Mouse (Mus musculus): ENCODE data around the gene Rabgap1l.

GRCm38 (mm10) chr1:160325542-160325941, 467.5 kb downstream of the Rabgap1l start:
- TF ChIP-seq CTCF (IDR thresholded peaks at IDR 0.05; ENCODE audit: extremely low read depth, insufficient read depth, low read length) (no peak), POLR2A (IDR thresholded peaks at IDR 0.05; ENCODE audit: extremely low read depth, insufficient read depth, low read length) (no peak)

Measured in cortical plate, adult 2 months (tissue).